Mouse (Mus musculus) lung, postnatal 36 days (tissue): ENCODE measurements around the gene Cacnb1.

Experiments
- DNase-seq: peaks from one replicate; pipeline ENCODE4 v3.0.0; 2022; ENCODE audit warnings: mixed read lengths

The Cacnb1 gene

GRCm38 (mm10) chr11:98022555-98023371, at the start of gene Cacnb1:
Gene Cacnb1, minus strand, starts transcription at chr11:98023034.
- DNase-seq: peak; percentile 71

DNA sequence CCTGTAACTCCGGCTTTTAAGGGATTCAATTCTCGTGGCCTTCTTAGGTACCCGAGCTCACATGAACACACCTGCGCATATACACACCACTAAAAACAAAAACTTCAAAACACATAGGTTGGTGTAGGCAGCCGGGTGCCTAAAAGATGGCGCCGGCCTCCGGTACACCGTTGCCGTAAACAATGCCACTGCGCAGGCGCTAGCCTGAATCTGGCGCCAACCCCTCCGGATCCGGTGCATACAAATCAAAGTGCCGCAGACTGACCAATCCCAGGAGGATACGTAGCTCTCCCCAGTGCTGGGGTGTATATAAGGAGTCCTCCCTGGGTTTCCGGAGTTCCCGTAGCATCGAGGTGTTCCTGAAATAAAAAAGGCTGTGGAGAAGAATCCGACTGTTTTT, 44.4 kb upstream of the Cacnb1 start:
- no peak for DNase-seq

DNA sequence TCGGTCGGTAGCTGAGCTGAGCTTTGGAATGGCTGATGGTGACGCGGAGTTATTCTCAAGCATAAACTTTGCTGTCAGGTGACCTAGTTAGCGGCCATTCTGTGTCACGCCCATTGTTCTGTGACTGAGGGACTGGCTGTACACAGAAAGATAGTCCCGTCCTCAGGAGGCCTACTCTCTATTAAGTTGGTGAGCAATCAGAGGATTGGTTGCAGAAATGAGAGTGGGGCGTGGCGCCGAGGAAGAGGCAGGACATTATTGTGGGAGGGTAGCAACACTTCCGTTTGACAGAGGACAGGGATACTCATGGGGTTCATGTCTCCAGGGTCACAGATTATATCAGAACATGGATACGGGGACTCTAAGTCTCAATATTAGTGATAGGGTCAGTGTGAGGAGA, 43.4 kb upstream of the Cacnb1 start:
- no peak for DNase-seq

DNA sequence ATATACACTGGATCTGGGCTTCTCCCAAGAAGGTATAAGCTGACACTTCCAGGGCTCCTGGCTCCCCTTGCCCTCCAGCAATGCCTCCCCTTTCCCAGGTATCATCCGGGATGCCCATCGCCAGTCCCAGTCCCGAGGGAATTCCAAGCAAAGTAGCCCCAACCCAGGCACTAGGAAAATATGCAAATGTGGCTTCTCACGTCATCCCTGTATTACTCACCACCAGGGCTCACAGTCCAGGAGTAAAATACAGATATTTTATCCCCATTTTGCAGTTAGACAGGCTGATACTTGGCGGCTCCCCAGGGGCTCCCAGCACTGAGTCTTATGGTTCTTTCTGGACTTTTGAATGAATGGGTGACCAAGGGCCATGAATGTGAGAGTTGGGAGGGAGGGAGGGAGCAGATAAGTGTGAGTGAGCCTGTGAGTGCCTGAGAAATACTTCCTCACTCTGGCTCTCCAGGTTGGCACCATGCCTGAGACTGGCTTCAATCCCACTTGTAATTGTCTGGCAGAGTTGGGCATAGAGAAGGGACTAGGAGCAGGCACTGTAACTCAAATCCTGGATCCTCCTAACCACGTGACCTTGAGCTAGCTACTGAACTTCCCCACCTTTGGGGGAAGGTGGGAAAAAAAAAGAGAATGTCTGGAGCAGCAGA, 39.2 kb upstream of the Cacnb1 start:
- DNase-seq: peak; percentile 74

GRCm38 (mm10) chr11:98061441-98061840, 38.6 kb upstream of the Cacnb1 start:
- DNase-seq: no peak

GRCm38 (mm10) chr11:98060104-98060692, 37.4 kb upstream of the Cacnb1 start:
- no peak for DNase-seq

- DNase-seq: no peak
These were observed 36.8 kb upstream of the Cacnb1 start for GRCm38 (mm10) chr11:98059662-98060061.

DNA sequence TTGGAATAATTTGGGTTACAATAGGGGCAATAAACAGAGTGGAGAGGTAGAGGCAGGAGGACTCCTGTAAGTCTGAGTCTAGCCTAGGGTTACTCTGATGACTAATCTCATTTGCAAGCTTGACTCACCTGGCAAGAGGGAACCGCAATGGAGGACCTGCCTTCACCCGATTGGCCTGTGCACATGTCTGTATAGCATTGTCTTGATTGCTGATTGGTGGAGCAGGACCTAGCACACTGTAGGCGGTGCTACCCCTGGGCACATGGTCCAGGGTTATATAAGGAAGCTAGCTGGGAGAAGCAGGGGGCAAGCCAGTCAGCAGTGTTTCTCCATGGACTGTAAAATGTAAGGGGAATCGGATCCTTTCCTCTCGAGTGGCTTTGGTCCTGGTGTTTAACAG, 35.2 kb upstream of the Cacnb1 start:
- no peak for DNase-seq

- DNase-seq: no peak
These were observed 34.6 kb upstream of the Cacnb1 start for GRCm38 (mm10) chr11:98057466-98057865.

DNA sequence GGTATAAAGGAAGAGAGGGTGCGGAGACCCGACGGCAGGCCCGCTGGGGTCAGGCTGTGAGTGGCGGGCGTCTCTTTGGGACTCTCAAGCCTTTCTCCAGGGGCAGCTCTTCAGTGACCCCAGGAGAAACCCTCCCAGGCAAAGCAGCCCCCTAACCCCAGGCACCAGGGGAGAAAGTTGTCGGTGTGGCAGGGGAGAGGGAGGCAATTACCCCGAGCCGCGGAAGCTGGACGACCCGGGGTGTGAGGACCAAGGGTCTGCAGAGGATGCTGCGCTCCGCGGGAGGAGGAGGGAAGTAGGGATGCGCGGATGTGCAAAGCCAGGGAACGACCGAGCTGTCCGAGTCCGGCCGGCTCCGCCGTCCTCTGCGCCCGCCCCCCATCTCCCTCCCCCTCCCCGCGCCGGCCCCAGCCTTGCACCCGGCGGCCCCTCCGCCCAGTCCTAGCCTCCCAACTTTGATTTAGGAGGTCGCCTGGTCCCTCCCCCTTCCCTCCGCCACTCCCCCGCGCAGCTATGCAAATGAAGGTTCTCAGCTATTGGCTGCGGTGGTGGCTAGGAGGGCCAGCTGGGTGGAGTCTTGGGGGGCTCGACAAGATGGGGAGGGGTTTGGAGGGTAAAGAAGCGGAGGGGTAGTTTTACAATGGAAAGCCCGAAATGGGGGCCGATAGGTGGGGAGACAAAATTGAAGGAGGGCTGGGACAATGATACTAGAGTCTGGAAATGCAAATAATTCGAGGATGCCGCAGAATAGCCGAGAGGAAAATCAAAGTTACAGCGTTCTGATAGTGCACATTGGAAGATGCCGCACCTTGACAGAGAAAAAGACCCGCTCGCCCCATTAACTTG, 30.4 kb upstream of the Cacnb1 start, which contains the start of gene Stac2:
TSS of gene Stac2 (minus strand) at position 474 of the 846 bp plus-strand sequence.
- DNase-seq: peak; percentile 80

DNA sequence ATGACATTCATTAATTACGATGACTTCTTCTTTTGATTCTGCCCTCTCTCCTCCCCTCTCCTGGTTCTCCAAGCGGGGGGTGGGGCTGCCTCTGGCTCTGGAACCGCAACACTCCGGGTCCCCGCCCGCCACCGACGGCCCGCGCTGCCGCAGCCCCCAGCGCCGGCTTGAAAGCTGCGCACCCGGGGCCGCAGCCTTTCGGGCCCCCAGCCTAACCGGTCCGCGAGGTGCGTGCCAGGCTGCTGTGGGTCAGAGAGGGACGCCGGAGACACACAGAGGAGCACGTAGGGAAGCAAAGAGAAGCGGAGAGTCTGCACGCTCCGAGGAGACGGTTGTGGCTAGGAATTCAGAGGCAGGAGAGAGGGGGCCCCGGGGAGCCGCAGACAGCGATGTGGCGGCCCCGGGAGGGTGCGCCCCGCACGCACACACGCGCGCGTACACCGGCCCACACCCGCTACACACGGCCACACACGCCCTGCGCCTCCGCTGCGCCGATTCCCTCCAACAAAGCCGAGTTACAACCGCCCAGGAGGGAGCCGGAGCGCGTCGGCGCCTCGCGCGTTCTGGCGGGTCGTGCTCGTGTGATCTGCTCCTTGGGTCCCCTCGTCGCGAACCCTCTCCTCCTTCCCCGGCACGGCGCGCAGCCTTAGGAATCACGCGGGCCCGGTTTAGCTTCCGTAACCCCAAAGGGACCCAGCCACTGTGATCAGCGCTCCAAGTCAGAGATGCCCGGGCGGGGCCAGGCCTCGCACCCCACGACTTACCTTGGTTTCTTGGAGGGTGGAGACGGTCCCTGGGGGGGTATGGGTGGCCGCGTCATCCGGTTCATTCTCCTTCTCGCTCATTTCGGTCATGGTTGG, 29.5 kb upstream of the Cacnb1 start:
- DNase-seq: peak; percentile 49

GRCm38 (mm10) chr11:98051611-98052128, 28.8 kb upstream of the Cacnb1 start:
- peak; percentile 42 for DNase-seq

- DNase-seq: no peak
These were observed 28.1 kb upstream of the Cacnb1 start for GRCm38 (mm10) chr11:98050940-98051339.

DNA sequence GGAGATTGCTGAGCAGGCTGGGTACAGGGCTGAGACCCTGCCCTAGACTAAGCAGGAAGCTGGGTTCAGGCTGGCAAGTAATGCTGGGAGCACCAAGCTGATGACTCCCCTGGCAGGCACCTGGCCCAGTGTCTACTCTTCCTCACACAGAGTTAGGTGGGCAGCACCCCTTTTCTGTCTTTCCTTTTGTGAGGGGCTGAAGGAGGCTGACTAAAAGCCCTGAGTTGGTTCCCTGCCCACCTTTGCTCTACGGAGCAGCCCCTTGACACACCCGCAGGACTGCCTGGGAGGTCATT, 27.6 kb upstream of the Cacnb1 start:
- no peak for DNase-seq

DNA sequence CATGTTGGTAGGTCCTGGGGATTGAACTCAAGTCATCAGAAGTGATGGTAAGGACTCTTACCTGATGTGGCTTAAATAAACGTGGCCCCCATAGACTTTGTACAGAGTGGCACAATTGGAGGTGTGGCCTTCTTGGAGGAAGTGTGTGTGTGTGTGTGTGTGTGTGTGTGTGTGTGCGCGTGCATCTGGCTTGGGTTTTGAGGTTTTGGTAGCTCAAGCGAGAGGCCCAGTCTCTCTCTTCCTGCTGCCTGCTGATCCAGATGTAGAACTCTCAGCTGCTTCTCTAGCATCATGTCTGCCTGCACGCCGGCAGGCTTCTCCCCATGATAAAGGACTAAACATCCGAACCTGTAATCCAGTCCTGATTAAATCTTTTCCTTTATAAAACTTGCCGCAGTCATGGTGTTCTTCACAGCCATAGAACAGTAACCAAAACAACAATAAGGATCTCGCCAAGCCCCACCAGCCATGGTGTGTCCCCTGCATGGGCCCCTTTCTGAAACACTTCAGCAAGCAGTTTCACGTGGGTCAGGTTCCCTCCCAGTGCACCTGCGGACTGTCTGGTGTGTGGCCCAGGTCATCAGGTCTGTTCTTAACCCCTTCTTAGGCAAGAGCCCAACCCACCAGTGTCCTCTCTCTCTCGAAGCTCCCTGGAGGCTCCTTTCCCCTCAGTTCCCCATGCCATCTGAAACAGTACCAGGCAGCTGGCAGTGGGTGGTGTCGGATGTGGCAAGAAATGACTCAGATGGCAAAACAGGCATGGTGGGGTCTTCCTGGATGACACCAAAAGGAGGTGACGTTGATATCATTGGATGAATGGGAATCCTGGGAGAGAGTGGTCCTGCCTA, 27.1 kb upstream of the Cacnb1 start:
- DNase-seq: peak; percentile 21

DNA sequence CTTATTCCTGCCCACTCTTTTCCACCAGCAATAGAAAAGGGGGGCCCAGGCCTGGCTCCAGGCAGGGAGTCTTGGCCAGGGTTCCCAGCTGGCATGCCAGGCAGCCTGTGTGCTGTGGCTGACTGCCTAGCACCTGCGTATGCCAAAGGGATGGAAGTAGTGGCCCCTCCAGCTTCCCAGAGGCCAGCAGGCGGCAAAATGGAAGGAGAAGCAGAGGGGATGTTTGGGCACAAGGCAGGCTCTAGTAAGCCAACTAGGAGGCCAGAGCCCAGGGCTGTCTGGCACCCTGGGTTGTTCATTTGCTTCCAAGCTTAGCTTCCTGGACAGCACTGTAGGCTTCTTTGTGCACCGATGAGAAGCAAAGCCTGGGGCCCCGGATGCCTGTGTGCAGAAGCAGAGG, 24.9 kb upstream of the Cacnb1 start:
- DNase-seq: no peak

GRCm38 (mm10) chr11:98046466-98046865, 23.6 kb upstream of the Cacnb1 start:
- no peak for DNase-seq

- DNase-seq: no peak
These were observed 22.8 kb upstream of the Cacnb1 start for GRCm38 (mm10) chr11:98045596-98045995.

DNA sequence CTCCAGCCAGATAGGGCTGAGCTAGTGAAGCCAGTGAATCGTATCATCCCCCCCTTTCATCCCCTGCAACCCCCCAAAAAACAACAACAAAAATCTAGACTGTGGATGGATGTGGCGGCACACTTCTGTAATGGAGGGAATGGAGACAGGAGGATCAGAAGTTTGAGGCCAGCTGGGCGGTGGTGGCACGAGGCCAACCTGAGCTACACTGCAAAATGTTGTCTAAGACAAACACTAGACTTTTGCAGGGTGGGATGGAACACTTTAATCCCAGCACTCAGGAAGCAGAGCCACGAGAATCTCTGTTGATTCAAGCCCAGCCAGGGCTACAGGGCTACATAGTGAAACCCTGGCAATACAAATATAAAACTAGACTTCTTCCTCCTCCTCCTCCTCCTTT, 21.2 kb upstream of the Cacnb1 start:
- DNase-seq: no peak

DNA sequence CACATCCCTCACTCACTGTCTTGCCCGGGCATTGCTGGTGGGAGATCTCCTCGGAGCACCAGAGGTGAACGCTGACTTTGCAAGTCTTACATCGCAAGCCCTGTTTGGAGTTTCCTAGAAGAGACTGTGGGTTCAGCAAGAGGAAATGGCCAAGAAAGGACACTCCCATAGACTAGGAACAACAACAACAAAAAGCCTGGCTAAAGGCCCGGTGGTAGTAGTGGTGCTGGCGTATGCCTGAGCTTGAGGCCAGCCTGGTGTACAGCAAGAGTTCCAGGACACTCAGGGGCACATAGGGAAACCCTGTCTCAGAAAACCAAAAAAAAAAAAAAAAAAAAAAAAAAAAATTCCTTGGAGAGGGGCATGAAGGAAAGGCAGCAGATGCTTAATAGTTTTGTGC, 19.9 kb upstream of the Cacnb1 start:
- peak; percentile 64 for DNase-seq

DNA sequence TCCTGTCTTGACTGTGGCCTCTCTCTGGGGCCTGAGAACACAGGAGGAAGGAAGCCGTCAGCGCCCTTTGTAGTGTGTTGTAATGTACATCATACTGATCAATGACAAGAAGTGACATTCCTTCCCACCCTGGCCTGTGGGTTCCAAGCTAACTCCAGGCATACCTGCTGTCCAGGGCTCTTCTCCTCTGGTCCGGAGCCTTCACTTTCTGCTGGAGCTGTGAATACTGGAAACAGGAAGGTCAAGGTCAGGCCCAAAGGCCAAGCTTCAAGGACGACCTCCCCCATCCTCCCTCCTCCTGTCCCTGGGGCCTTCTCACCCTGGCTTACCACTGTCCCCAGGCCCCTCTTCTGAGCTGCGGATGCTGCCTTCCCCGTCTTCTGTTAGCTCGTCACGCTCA, 18.1 kb upstream of the Cacnb1 start:
- DNase-seq: no peak
